Mouse (Mus musculus) frontal cortex, adult (tissue): ENCODE results near the gene Nme9.

Source experiments
- ATAC-seq: cut with Nextera tagmentation; 2 replicates; pipeline ENCODE4 v1.9.2; 2017; ENCODE audit warnings: mild to moderate bottlenecking, moderate library complexity, mixed read lengths; ENCODE audit not compliant: low TSS enrichment

Nme9 gene

GRCm38 (mm10) chr9:99451161-99451560 is at the start of gene Nme9:
TSS of gene Nme9 (plus strand) at chr9:99451475.
- ATAC-seq, result 0 out of 2 replicates have a peak, but pooled peaks have one; percentile 24

DNA sequence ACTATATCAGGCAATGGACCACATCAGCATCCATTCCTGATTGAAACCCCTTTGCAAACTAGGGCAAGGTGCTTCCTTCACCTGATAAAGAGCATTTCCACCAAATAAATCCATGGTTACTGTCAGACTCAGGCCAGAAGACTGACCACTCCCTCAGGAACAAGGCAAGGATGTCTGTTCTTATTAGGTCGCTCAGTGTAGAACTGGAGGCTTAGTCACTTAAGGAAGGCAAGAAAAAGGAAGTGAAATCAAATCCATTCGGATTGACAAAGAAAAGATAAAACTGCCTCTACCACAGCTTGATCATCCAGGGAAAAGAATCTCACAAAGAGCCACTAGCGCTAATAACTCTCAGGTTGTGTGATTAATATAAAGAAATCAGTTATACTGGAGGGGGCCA is 42.0 kb upstream of the Nme9 start:
- ATAC-seq, result no peak

DNA sequence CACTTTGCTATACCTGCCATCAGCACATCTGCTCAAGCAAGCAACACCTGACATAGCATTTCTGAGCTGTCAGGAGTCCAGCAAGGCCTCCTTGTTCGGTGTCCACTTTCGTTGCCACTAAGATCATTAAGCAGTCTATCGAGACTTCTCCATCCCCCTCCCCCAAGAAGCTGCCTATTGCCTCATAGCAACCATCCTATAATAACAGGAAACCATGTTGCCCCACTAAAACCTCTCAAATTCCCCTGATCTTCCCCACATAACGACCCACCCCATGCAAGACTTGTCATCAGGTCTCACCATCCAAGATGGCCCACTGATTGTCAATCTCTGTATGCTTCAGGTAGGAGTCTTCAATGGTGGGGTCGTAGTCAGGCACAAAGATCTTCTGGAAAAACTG is 40.2 kb upstream of the Nme9 start:
- no peak for ATAC-seq

- no peak for ATAC-seq
These were observed 39.5 kb upstream of the Nme9 start for GRCm38 (mm10) chr9:99411785-99412184.

- ATAC-seq, result no peak
These were observed 34.5 kb upstream of the Nme9 start for GRCm38 (mm10) chr9:99416809-99417208.

DNA sequence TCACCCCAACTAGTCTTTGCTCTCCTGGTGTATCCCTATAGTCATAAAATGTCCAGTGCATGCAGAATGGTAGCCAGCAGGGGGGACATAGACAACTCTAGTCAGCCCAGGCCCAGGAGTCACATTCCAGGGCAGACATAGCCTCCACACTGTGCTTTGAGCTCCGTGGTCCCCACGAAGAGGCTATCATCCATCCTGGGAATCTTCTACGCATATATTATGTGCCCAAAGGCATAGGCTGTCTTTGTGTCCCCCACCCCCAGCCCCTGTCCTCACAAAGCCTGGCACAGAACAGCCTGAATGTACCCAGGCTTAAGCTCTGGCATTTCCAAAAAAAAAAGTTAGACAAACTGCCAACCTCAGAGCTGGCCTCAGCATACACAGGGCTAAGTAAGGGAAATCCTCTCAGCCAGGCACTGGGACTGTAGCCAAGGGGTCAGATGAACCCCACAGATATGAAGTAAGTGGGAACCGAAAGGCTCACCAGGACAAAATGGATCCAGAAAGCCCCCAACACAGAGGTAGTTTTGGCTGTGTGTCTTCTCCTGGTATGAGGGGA is 33.9 kb upstream of the Nme9 start:
- no peak for ATAC-seq

GRCm38 (mm10) chr9:99418377-99418776 is 32.9 kb upstream of the Nme9 start:
- peak; percentile 70 for ATAC-seq

- ATAC-seq, result no peak
These were observed 31.1 kb upstream of the Nme9 start for GRCm38 (mm10) chr9:99419951-99420701.

GRCm38 (mm10) chr9:99421914-99422313 is 29.4 kb upstream of the Nme9 start:
- no peak for ATAC-seq

DNA sequence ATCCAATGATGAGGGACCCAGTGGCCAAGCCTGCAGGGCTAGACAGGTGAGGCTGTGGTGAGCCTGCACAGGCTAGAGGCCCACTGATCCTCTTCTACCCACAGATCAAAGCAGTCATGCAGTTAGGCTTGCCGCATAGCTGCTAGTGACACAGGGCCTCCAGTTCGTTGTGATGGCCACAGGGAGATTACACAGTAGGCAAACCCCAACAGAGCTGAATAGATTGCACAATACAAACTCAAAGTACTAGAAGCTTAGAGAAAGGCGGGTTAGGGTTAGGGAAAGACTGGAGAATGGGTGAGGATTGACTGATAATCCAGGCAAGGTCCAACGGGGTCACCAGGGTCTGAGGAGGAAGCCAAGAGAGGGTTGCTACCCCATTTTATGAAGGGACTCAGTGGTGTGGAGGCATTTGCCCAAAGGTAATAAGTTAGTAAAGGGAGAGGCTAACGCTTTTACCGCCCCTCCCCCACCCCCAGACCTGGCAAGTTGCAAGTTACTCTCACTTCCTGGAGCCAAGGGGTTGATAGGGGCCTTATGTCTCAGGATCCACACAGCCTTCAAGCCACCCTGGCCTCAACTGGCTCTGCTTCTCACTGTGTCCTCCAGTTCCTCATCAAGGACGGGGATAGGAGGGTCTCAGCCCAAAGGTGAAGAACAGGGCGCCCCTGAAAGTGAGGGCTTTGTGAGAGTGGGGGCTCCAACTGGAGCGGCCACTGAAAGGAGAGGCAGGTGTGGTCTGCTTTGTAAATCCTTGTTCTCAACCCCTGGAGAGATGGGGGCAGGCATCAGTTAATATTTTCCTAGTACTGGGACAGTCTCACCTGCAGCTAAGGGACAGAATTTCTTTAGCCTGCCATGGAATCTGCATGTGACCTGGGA is 27.3 kb upstream of the Nme9 start:
- no peak for ATAC-seq

- no peak for ATAC-seq
These were observed 26.8 kb upstream of the Nme9 start for GRCm38 (mm10) chr9:99424574-99424863.

- ATAC-seq, result no peak
These were observed 26.0 kb upstream of the Nme9 start for GRCm38 (mm10) chr9:99425262-99425661.

- peak; percentile 41 for ATAC-seq
These were observed 22.5 kb upstream of the Nme9 start for GRCm38 (mm10) chr9:99428601-99429331.

GRCm38 (mm10) chr9:99429845-99430244 is 21.4 kb upstream of the Nme9 start:
- peak; percentile 39 for ATAC-seq

GRCm38 (mm10) chr9:99430806-99431205 is 20.5 kb upstream of the Nme9 start:
- no peak for ATAC-seq

DNA sequence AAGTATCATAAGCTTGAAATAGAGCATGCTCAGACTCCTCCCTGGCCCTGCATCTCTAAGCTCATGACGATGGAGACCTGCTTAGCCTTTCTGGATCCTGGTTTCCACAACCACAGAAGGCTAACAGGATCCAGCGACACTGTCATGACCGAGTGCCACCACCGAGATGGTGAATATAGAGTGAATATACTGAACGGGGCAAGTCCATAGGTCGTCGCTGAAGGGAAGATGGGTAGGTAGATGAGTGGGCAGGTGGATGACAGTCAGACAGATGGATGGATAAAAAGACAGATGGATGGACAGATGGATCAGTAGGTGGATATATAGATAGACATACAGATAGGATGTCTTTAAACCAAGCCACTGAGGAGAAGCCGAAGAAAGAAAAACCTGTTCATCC is 19.9 kb upstream of the Nme9 start:
- peak; percentile 21 for ATAC-seq

- no peak for ATAC-seq
These were observed 19.3 kb upstream of the Nme9 start for GRCm38 (mm10) chr9:99431963-99432362.

GRCm38 (mm10) chr9:99432478-99432877 is 18.8 kb upstream of the Nme9 start:
- ATAC-seq, result no peak

- ATAC-seq, result peak; percentile 42
These were observed 16.2 kb upstream of the Nme9 start for GRCm38 (mm10) chr9:99434892-99435618.

- ATAC-seq, result no peak
These were observed 15.6 kb upstream of the Nme9 start for GRCm38 (mm10) chr9:99435619-99436181.
